Mouse (Mus musculus): Measurements from ENCODE around the gene Gm32742. TPM values are rescaled to one million over a fixed set of nuclear protein-coding genes. Genes with fewer than 3 reads are reported as not detected.

Gm32742 gene
- polyA plus RNA-seq (2021): under 0.01 TPM

DNA sequence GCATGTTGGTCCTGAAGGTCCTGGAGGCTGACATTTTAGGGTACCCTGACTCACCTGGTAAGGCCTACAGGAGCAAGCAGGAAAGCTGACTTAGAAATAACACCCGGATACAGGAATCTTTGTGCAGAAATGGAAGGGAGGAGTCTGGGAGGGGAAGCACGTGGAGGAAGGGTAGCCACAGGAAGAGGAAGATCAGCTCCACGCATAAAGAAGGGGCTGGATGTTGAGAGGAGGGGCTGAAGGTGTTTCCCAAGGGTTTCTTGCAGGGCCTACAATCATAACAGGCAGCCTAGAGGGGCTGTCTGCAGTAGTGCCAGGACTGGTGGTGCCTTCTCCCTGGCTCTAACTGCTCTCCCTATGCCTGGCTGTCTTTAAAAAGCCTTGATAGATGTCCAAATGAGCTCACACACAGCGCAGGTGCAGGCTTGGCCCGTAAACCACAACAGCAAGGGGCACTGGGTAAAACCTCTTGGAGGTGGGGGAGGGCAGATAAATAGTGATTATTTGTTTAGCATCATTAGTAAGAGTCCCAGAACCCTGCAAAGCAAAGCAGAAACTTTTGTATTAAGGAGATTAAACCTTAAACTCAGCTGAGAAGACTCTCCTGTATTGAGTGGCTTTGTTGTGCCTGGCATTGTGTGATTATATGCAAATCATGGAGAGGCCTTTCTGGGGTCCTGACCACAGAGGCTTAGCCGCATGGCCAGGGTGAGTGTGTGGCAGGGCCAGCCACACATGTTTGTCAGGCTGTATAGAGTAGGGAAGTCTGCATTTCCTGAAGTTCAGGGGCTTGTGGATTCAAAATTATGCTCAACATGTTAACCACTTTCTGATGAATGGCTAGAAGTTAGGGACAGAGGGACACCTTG lies at the start of gene Gm32742:
Gene Gm32742 (minus strand): TSS at position 206 of the 869 bp plus-strand sequence.
- DNase-seq (ENCODE audit: low read depth, low spot score) (no peak), ATAC-seq (no peak)
- CTCF ChIA-PET: interaction anchor here (1.0 kb wide), 1 partner anchor 128 kb away, joined by 3 read pairs; no protein-coding TSS in a partner anchor
- no peak for TF ChIP-seq CTCF (IDR thresholded peaks at IDR 0.05)
- H3K27me3 ChIP-seq: peaks cover 8% of the 10 kb centered on the region
- POLR2A ChIA-PET: no interaction called here
- in situ Hi-C loops (cut with MboI; ENCODE audit: low pct_unique_long_range_greater_than_20kb): loop anchor here (25.0 kb wide), 1 partner anchor 747 kb away; no protein-coding TSS in a partner anchor

DNA sequence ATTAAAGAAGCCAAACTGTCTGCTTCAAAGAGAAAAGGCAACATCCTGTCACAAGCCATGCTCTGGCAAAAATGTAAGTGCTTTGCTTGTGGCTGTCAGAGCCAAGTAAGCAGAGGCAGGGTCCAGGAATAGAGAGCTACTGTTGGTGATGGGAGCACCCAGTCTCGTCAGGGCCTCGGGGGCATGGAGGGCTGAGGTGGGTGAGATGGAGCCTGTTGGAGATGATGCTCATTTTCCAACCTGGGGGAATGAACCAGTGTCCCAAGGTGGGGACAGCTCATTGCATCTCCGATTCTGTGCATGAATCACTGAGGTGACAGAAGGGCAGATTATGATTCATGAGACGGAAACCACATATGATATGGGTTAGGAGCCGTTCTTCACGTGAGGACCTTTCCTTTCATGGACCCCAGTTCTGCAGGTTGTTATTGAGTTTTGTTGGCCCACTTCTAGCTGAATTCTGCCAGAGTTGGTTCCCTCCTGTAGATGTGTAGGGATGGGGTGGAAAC lies 48.5 kb upstream of the Gm32742 start:
- POLR2A ChIA-PET: no interaction called here
- in situ Hi-C loops (cut with MboI; ENCODE audit: low pct_unique_long_range_greater_than_20kb): no loop called here
- DNase-seq (ENCODE audit: low read depth, low spot score) (no peak), ATAC-seq (no peak)
- CTCF ChIA-PET: no interaction called here
- no peak for TF ChIP-seq CTCF (IDR thresholded peaks at IDR 0.05)
- peaks cover 25% of the 10 kb centered on the region for H3K27me3 ChIP-seq

DNA sequence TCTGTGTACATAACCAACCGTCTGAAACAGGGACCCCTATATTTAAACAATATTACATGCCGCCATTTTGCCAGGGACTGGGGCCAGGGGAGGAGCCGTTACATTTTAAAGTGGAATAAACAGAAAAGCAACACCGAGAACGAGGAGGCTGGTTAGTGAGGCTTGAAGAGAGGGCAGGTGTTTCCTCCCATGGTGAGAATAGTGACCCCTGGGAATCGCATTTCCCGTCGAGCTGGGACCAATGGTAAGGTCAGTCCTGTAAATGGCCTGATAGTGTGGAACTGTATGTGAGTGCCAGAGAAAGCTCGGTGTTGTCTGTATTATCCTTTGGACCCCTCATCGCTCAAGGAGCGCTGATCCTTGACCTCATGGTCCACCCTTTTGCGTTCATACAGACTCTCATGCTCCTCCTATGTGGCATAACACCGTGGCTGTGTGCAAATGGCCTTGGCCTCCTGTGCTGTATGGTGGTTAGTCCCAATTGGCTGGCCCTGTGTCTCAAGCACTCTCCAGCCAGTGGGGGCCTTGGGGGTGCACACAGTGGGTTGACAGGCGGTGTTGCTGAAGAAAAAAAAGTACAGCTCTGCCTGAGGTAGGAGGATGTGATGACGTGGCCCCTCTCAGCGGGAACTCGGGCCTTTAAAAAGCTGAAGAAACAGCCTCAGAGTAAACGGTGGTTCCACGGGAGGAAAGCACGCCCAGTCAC lies 47.9 kb upstream of the Gm32742 start, which contains the start of gene Pou2af1:
Gene Pou2af1 (plus strand): TSS at position 686 of the 706 bp plus-strand sequence.
- in situ Hi-C loops (cut with MboI; ENCODE audit: low pct_unique_long_range_greater_than_20kb): no loop called here
- DNase-seq (ENCODE audit: low read depth, low spot score): no peak
- ATAC-seq: no peak
- ChIA-PET CTCF (no interaction called here), POLR2A (no interaction called here)
- H3K27me3 ChIP-seq: peaks cover 27% of the 10 kb centered on the region
- TF ChIP-seq CTCF (IDR thresholded peaks at IDR 0.05): no peak

DNA sequence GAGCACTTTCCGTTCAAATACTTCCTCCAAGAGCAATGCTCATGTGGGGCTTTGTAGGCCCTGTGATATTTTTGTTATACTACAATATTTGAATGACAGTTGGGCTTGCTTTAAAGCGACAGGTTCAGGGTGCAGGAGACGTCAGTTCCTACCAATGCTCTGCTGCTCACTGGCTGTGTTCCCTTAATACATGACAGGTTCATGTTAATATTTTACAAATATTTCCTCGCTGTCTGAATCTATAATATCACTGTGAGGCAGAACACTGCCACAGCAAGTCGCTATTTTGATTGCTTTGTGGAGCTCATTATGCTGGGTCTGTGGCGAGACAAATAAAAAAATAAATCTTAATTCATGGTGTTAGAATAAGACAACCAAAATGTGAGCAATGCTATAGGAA lies 45.9 kb upstream of the Gm32742 start:
- no peak for ATAC-seq
- no peak for TF ChIP-seq CTCF (IDR thresholded peaks at IDR 0.05)
- no peak for DNase-seq (ENCODE audit: low read depth, low spot score)
- POLR2A ChIA-PET: no interaction called here
- in situ Hi-C loops (cut with MboI; ENCODE audit: low pct_unique_long_range_greater_than_20kb): no loop called here
- CTCF ChIA-PET: no interaction called here
- peaks cover 25% of the 10 kb centered on the region for H3K27me3 ChIP-seq

DNA sequence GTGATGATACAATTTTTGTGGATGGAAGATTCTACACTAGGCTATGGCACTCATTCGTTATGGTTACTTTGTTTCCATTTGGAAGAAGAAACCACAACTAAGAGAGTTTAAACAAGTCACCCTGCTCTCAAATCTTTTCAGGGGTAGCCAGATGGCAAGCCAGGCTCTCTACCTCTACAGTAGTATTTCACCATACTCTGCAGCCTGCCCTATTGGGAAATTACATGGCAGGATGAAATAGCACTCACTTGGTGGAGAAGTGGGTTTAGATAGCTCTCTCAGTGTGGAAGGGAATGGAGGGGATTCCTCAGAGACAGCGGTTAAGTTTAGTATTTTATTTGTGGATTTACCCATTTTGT lies 43.6 kb upstream of the Gm32742 start:
- ATAC-seq (no peak), DNase-seq (ENCODE audit: low read depth, low spot score) (no peak)
- in situ Hi-C loops (cut with MboI; ENCODE audit: low pct_unique_long_range_greater_than_20kb): no loop called here
- no peak for TF ChIP-seq CTCF (IDR thresholded peaks at IDR 0.05)
- peaks cover 22% of the 10 kb centered on the region for H3K27me3 ChIP-seq
- CTCF ChIA-PET: no interaction called here
- POLR2A ChIA-PET: no interaction called here

DNA sequence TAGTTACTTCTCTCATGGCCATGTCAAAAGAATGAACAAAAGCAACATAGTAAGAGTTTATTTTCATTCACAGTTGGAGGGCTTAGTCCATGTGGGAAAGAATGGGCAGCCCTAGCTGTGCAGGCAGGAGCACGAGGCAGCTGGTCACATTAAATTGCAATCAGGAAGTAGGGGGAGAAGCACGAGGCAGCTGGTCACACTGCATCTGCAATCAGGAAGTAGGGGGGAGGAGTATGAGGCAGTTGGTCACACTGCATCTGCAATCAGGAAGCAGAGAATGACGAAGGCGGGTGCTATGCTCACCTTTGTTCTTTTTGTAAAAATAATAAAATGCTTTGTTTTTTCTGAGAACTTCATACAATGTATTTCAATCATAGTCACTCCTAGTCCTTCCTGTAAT lies 29.5 kb upstream of the Gm32742 start:
- ChIA-PET CTCF (no interaction called here), POLR2A (no interaction called here)
- ATAC-seq (no peak), DNase-seq (ENCODE audit: low read depth, low spot score) (no peak)
- in situ Hi-C loops (cut with MboI; ENCODE audit: low pct_unique_long_range_greater_than_20kb): no loop called here
- TF ChIP-seq CTCF (IDR thresholded peaks at IDR 0.05): no peak
- peaks cover 28% of the 10 kb centered on the region for H3K27me3 ChIP-seq

DNA sequence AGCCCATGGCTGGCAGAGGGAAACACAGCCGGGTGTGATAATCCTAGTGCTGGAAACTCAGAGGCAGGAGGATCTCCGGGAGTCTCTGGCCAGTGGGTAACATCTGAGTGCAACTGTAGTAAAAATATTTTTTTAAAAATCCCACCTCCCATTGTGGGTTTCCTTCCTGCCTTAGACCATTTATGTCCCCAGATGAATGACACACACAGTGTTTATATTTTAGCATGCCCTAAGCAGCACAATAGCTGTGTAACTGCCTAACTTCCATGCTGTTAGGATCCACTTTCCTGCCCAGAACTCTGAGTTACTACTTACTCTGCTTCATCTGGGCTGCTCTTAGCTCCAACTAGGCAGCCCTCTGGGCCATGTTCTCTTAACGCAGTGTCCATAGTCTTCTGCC lies 25.3 kb upstream of the Gm32742 start:
- ChIA-PET POLR2A (no interaction called here), CTCF (no interaction called here)
- in situ Hi-C loops (cut with MboI; ENCODE audit: low pct_unique_long_range_greater_than_20kb): no loop called here
- DNase-seq (ENCODE audit: low read depth, low spot score) (no peak), ATAC-seq (no peak)
- TF ChIP-seq CTCF (IDR thresholded peaks at IDR 0.05): no peak
- H3K27me3 ChIP-seq: peaks cover 10% of the 10 kb centered on the region

DNA sequence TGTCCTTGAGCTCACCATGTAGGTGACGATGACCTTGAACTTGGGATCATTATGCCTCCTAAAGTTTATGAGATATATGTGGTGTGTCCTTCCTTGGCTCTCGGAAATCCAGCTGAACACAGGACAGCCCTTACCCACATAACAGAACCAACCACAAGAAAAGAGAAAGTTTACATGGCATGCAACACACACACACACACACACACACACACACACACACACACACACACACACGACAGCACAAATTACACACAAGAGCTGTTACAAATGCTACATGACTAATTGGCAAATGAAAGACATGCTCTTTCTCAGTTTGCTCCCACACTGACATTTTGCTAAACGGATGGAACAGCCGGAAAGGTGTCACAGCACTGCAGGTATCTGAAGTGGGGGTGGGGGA lies 20.6 kb upstream of the Gm32742 start:
- ChIA-PET CTCF (no interaction called here), POLR2A (no interaction called here)
- no peak for TF ChIP-seq CTCF (IDR thresholded peaks at IDR 0.05)
- no peaks in the 10 kb centered on the region for H3K27me3 ChIP-seq
- DNase-seq (ENCODE audit: low read depth, low spot score) (no peak), ATAC-seq (no peak)
- in situ Hi-C loops (cut with MboI; ENCODE audit: low pct_unique_long_range_greater_than_20kb): no loop called here

DNA sequence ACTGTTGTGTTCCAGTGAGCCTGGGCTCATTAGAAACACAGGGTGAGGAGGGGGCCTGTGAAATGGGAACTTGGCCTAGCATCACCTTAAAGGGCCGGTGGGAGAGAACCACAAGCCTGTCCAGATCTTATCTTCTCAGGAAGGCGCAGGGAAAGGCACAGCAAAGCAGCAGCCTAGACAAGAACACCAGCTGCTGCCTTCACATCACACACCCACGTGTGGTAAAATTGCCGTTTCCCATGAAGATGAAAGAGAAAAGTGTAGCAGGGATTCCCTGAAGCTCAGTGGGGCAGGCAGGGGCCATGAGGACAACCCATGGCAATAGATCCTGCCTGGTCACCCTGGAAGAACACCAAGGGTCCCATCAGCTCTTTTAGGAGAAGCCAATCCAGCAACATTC lies 20.1 kb upstream of the Gm32742 start:
- no peak for TF ChIP-seq CTCF (IDR thresholded peaks at IDR 0.05)
- ATAC-seq (no peak), DNase-seq (ENCODE audit: low read depth, low spot score) (no peak)
- in situ Hi-C loops (cut with MboI; ENCODE audit: low pct_unique_long_range_greater_than_20kb): no loop called here
- ChIA-PET CTCF (no interaction called here), POLR2A (interaction anchor here (0.6 kb wide), 1 partner anchor 226 kb away, joined by 3 read pairs; no protein-coding TSS in a partner anchor)
- H3K27me3 ChIP-seq: no peaks in the 10 kb centered on the region

DNA sequence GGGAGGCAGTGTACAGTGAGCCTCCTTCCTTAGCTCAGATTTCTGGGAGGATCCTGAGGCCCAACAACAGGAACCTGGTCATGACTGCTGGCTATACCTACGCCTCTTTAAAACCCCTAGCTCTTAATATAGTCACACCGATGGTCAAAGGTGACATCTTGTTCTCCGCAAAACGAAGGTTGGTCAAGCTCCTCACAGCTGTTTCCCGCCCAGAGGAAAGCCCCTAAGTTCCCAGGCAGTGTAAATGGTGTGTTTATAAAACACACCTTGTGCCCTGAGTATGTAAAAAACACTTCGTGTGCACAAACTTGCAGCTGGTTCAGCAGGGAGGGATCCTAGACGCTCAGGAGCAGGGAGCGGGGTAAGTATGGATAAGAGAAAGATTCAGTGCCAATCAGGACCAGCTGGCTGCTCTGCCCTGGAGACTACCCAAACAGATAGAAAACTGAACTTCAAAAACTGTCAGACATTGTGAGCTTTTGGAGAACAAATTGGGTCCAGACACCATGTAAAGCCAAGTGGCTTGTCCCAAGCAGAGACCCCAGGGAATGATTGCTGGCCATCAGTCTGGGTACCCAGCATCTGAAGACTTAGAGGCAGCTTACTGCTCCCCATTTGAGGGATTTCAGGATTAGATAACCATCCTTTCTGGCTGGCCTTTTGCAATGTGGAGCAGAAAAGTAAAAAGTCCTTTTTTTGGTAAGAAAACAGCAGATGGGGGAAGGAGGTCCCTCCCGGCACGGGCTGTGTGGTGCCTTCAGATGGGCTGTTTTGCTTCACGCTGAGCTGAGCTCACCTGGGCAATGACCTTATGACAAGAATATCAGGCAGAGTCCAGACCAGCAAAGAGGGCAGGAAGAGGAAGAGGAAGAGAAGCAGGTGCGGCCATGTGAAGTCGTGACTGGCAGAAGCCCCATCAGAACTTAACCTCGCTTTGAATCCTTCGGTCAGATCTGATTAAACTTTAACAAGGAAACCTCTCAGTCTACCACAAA lies 17.7 kb upstream of the Gm32742 start:
- TF ChIP-seq CTCF (IDR thresholded peaks at IDR 0.05): no peak
- no peak for ATAC-seq
- in situ Hi-C loops (cut with MboI; ENCODE audit: low pct_unique_long_range_greater_than_20kb): no loop called here
- ChIA-PET CTCF (no interaction called here), POLR2A (interaction anchor here (0.5 kb wide), 1 partner anchor 96 kb away, joined by 4 read pairs; the partner anchor contains the start of gene Colca2)
- no peak for DNase-seq (ENCODE audit: low read depth, low spot score)
- no peaks in the 10 kb centered on the region for H3K27me3 ChIP-seq
